Mouse (Mus musculus): ENCODE data around the gene Ado. TPM values are rescaled to one million over a fixed set of nuclear protein-coding genes. Genes with fewer than 3 reads are reported as not detected.

Gene Ado
- 6.8 TPM for polyA plus RNA-seq (2017; shearing (Covaris generic))

DNA sequence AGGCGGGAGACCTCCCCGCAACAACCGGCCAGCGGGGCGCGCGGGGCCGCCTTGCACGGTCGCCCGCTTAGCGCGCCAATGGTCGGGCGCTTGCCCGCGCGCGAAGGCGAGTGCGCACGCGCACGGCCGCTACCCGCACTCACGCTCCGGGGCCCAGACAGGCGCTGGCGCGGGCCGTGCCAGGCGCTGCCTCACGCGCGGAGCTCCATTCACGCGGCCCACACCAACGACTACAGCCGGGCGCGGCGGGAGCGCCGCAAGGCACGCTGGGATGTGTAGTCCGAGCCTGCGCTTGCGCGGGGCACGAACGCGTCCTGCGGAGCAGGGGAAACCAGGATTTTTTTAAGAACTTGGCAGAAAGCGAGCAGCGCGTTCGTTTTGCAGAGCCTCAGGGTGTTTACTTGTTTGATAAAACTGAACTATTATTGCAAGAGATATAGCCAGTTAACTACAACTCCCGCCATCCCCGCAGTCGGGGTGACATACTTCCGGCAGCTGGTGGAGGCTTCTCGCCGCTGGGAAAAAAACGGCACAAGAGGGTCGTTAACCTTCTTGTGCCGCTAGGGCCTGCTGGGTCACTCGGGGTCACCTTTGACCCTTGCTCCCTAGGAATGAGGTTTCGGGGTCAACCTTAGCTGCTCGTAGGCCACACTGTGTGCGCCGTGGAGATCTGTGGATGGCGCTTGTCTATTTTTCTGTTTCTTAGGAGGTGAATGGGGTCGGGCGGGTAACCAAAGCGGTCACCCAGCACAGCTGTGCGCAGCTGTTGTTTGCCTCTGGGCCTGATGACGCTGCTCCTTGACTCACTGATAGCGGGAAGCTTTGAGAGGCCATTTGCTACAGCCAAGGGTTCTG lies at the start of gene Ado:
Ado (minus strand) TSS at position 79 of the 855 bp plus-strand sequence.

GRCm38 (mm10) chr10:67535256-67535655 lies 13.5 kb downstream of the Ado start, which contains the start of gene Egr2:
Gene Egr2, plus strand, starts transcription at chr10:67535475.

Other genes with a start within 250 kb of the Ado start
- 24.2 TPM for gene Egr2, start 13.5 kb downstream of the Ado start, polyA plus RNA-seq (2017; shearing (Covaris generic))

All from effector memory CD4-positive, alpha-beta T cell, adult 7 months (primary cell).